Mouse (Mus musculus): ENCODE measurements around the gene Ankef1.

Ankef1 gene

GRCm38 (mm10) chr2:136501651-136502050, at the start of gene Ankef1:
Gene Ankef1 (plus strand): TSS chr2:136501910.
- DNase-seq (ENCODE audit: low read depth, low spot score), result no peak

DNA sequence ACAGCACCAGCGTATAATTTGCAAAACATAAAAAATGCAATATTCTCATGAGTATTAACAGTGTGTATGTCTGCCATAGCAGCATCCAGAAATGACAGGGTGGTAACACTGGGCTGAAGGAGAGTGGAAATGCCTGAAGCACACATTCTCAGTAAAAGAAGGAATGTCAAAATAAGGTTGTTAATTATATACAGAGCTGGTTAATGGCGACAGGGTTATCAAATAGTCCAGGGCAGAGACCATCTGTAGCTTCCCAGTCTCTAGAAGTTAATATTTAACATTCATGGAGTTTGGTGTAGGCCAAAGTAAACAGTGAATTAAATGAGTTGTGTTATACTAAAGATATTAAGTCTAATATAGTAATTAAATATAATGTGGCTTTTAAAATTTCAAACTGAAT, 45.2 kb upstream of the Ankef1 start:
- no peak for DNase-seq (ENCODE audit: low read depth, low spot score)

DNA sequence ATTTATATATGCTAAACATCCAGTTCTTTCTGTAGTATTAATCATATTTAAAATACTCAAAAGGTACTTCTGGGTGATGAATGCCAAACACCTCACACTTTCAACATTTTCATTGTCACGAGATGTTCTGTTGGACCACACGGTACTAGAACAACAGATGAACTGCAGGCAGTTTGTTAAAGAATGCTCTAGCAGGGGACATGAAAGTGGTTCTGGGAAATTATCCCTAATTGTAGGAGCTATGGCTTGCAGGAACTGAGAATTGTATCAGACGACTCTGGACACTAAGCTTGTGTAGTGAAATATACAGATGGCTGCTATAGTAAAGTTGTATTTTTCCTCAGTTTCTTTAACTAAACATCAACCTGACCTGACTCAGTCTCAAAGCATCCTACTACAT, 44.8 kb upstream of the Ankef1 start:
- DNase-seq (ENCODE audit: low read depth, low spot score), result no peak

- DNase-seq (ENCODE audit: low read depth, low spot score), result no peak
These were observed 24.1 kb upstream of the Ankef1 start for GRCm38 (mm10) chr2:136477656-136478055.

DNA sequence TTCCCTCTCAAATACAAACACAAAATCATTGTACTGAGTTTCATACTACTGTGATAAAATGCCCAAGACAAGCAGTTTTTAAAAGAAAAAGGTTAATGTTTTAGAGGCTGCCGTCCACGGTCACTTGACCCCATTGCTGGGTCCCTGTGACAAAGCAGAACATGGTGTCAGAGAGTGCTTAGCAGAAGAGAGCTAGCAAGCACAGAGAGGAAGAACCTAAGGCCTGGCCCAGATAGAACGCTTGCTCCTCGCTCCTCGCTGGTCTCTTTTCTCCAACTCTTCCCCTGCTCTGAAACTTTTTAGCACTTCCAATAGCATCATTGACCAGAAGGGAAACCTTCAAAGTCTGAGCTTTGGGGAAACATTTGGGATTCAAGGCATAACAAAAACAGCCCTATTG, 19.4 kb upstream of the Ankef1 start:
- DNase-seq (ENCODE audit: low read depth, low spot score), result no peak

DNA sequence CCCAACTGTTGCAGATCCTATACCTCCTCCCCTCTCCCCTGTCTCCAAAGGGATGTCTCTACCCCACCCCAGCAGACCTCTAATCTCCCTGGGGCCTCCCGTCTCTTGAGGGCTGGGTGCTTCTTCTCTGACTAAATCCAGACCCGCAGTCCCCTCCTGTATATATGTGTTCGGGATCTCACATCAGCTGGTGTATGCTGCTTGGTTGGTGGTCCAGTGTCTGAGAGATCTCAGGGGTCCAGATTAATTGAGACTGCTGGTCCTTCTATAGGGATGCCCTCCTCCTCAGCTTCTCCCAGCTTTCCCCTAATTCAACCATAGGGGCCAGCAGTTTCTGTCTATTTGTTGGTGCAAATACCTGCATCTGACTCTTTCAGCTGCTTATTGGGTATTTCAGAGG, 18.7 kb upstream of the Ankef1 start:
- no peak for DNase-seq (ENCODE audit: low read depth, low spot score)

DNA sequence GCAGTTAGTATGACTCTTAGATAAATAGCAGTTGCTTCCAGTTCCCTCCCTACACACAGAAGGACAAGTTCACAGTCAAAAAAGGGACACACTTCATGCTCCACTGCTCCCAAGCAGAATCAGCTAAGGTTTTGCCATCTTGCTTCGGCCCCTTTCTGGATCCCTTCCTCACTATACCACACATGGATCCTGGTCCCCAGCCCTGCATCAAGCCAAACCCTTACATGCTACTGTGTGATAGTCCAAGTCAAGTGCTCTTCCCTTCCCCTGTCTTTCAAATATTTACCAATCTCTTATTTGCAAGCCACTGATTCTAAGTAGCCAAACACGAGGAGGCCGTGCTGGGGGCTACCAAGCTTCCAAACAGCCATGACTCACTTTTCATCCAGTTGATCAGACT, 16.8 kb upstream of the Ankef1 start:
- no peak for DNase-seq (ENCODE audit: low read depth, low spot score)

- DNase-seq (ENCODE audit: low read depth, low spot score), result no peak
These were observed 16.3 kb upstream of the Ankef1 start for GRCm38 (mm10) chr2:136485401-136485800.

DNA sequence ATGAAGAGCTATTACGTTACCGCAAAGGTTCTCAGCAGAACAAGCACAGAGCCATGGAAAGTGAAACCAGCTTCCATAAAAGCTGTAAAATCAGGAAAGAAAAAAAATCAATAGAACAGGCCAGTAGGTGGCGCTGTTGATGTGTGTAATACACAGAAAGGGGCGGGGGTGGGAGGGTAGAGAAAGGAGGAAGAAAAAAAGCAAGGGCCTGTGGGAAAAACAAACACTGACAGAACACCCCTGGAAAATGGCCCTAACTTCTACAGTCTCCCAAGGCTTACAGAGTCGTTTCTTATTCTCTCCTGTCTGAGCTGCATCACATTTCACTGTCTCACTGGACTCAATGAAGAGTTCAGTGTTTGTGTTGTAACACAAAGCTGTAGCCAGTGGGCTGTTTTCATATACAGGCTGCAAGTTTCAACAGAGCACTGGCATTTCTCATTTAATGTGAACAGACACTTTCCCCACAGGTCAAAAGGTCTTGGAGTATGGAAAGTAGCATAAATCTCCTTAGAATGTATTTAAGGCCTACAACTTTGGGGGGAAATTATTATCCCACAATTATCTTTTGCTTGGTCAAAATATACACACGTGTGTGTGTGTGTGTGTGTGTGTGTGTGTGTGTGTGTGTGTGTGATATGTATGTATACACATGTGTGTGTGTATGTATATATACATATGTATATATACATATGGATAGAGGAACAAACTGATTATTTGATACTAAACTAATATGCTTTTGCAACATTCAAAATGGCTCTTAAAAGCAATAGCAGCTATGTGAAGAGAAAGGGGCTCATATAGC, 15.7 kb upstream of the Ankef1 start:
- DNase-seq (ENCODE audit: low read depth, low spot score), result peak; percentile 77

DNA sequence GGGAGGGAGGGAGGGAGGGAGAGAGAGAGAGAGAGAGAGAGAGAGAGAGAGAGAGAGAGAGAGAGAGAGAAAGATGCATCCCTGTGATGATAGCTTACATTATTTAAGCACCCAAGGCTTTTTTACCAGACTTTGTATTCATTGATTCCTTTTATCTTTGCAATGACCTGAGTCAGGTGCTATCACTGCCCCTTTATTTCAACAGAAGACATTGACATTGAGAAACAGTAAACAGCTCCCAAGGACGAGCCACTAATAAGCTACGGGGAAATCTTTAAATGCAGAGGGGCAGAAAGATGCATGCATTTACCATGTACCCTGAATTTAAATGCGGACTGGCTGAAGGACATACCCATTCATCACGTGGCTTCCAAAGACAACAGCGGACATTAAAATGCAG, 14.7 kb upstream of the Ankef1 start:
- no peak for DNase-seq (ENCODE audit: low read depth, low spot score)

- DNase-seq (ENCODE audit: low read depth, low spot score), result no peak
These were observed 9.4 kb downstream of the Ankef1 start for GRCm38 (mm10) chr2:136511073-136511472.

DNA sequence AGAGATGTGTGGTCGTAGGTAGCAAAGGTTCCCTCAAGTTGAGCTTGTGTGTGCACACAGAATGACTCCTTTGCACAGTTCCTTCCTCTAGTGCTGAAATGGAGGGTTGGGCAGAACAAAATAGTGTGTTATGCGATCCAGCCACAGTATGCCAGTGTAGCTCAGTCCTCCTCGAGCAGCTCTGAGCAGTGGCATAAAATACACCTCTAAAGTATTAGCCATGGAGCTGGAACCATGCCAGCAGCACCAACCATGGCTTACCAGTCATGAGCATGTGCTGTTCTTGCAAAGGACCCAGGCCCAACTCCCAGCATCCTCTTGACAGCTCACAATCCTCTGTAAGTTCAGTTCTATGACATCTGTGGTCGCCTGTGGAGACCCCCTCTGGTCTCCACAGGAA, 10.0 kb downstream of the Ankef1 start:
- DNase-seq (ENCODE audit: low read depth, low spot score), result no peak

DNA sequence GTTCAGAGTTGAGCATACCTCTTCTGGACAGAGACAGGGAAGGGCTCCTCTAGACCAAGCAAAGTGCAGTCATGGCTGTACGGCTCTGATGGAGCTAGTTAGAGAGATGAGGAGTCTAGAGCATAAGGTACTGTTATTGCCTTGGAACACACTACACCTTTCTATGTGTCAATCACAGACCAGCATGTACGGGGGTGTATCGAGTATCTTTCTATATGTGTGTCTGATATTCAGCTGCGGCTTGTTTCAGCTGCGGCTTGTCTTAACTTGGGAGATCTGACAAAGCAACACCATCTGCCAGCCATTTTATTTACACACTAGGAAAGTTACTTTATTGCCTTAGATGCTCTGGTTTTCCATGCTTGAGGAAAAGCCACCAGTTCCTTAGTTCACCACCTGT, 11.1 kb downstream of the Ankef1 start:
- DNase-seq (ENCODE audit: low read depth, low spot score), result no peak

DNA sequence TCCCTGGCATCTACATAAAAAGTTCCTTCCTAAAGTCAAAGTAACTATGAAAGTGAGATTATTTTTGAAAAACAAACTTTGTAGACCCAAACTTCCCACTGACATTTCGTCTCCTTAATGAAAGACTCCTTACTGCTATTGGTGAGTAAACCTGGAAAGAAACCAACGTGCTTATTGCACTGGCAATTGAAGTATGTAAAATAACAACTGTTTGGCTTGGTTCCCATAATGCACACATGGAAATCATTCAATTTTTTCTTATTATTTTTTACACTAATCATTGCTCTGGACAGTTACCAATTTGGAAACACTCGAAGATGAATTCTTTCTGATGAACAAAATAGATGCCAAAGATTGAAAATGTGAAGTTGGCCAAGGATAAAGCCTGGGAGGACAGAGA, 12.1 kb downstream of the Ankef1 start:
- no peak for DNase-seq (ENCODE audit: low read depth, low spot score)

DNA sequence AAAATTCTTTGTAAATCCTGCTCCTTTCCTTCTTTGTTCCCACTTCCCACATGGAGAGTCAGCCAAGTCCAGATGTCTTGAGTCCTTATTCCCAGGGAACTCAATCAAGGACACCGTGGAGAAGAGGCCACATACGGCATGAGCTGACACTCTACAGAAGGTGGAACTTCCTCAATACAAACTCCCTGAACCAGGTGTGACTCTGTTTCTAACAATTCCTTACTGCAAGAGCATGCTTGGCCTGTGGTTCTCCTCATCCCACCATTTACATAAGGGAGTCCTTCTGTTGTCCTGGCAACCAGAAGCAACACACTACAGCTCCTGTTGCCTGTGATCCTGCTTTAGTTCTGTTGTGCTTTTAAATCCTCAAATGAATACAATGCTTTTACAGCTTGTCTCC, 13.8 kb downstream of the Ankef1 start:
- no peak for DNase-seq (ENCODE audit: low read depth, low spot score)

- no peak for DNase-seq (ENCODE audit: low read depth, low spot score)
These were observed 27.2 kb downstream of the Ankef1 start for GRCm38 (mm10) chr2:136528937-136529336.

DNA sequence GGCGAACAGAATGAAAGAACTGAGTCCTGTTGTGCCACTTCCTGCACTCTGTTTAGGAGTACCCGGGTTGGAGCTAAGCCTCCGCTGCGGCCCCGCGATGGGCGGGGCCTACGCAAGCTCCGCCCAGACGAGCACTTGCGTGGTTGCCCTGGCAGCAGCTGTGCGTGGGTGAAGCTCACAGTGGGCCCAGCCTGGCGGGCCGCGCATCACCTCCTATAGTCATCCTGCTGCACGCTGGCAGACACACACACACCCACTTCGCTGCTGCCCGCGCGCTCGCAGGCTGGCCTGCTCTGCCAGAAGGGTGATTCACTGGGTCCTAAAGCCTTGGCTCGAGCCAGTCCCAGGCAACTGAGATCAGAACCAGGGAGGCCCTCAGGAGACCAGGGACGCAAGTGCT, 30.3 kb downstream of the Ankef1 start:
- peak; percentile 77 for DNase-seq (ENCODE audit: low read depth, low spot score)

- no peak for DNase-seq (ENCODE audit: low read depth, low spot score)
These were observed 56.3 kb downstream of the Ankef1 start for GRCm38 (mm10) chr2:136558020-136558419.

DNA sequence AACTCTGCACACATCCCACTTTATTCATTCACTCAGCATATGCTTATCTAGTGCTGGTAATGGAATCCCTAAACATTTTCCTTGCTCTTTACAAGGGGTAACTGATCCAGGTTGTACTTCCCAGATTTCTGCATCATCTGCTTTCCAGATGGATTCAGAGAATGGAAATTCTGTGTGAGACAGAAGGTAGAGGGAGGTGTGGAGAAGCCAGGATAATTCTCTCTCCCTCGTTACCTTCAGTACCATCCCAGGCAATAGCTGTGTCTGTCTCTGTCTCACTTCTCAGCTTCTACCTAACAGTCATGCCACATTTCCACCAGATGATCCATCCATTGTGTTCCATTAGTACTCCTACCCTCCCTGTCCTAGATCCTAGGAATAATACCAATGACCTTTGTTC, 60.6 kb downstream of the Ankef1 start:
- DNase-seq (ENCODE audit: low read depth, low spot score), result no peak

GRCm38 (mm10) chr2:136570856-136571255, 69.1 kb downstream of the Ankef1 start:
- DNase-seq (ENCODE audit: low read depth, low spot score), result no peak

GRCm38 (mm10) chr2:136582762-136583161, 81.1 kb downstream of the Ankef1 start:
- DNase-seq (ENCODE audit: low read depth, low spot score), result no peak

- DNase-seq (ENCODE audit: low read depth, low spot score), result no peak
These were observed 87.1 kb downstream of the Ankef1 start for GRCm38 (mm10) chr2:136588811-136589210.

DNA sequence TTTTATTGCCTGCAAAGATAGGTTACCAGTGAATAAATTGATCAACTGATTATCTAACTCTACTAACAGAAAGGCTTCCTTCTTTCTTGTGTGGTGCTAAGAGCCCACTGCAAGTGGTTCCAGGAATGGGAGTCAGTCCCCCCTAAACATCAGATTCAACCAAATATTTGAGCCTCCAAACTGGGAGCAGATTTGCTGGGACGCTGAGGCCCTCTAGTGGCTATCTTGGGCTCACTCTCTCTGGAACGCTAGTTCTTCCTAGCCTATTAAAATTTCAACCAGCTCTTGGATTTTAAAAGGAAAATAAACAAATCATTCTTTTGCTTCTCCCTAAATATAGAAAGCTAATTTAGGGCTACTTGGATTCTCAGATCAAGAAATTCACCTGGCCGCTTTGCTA, 94.7 kb downstream of the Ankef1 start:
- peak; percentile 40 for DNase-seq (ENCODE audit: low read depth, low spot score)

DNA sequence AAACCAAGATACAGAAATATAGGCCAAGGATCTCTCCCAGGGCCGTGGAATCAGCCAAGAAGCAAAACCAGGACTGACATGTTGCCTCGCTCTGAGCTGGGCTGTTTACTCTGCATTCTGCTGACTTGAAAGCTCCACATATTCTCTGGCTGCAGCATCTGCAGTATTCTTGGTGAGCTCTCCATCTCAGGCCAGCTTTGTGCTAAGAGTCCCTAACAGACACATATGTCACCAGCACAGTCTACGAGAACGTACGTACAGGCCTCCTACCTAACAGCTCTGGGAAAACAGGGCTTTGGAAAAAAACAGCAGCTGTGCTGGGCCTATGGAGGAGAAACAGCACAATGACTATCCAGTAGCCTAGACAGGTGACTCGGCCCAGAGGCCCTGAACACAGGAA, 97.0 kb downstream of the Ankef1 start:
- no peak for DNase-seq (ENCODE audit: low read depth, low spot score)

Data from retina, postnatal 7 days (tissue).